Mouse (Mus musculus) erythroblast, embryonic 14.5 days (primary cell): ENCODE results near the gene Gm10964.

Source experiments
- GATA1 ChIP-seq: IDR thresholded peaks from 2 replicates; pipeline ENCODE4 v1.6.1; 2012; ENCODE audit warnings: low read length, inconsistent platforms, mixed read lengths
- TAL1 ChIP-seq: IDR thresholded peaks from 3 replicates; pipeline ENCODE4 v1.6.1; 2012; ENCODE audit warnings: low read length, inconsistent platforms, mixed read lengths

- no peak for TF ChIP-seq TAL1
- no peak for TF ChIP-seq GATA1
These were observed 27.0 kb upstream of the Gm10964 start for GRCm38 (mm10) chr3:103712196-103712595.
